Mouse (Mus musculus): Measurements from ENCODE around the gene Trpc7. TPM values are rescaled to one million over a fixed set of nuclear protein-coding genes. Genes with fewer than 3 reads are reported as not detected.

Gene Trpc7
- total RNA-seq, 2 experiments from 2014 or later, result 1.6 to 2.5 TPM

GRCm38 (mm10) chr13:56780746-56781469, 114.9 kb downstream of the Trpc7 start:
- H3K27ac ChIP-seq, result peak overlapping the region; percentile 57; the same call in 1 of the 2 replicates
- no peak for DNase-seq (ENCODE audit: low spot score in 2 of 2)
- no peak overlapping the region for H3K4me3 ChIP-seq
- TF ChIP-seq CTCF (conservative IDR thresholded peaks at IDR 0.05), result no peak

- TF ChIP-seq CTCF (conservative IDR thresholded peaks at IDR 0.05), result no peak
- peak overlapping the region; percentile 51; the same call in 1 of the 2 replicates for H3K27ac ChIP-seq
- DNase-seq (ENCODE audit: low spot score in 2 of 2), result no peak
- no peak overlapping the region for H3K4me3 ChIP-seq
Observed at GRCm38 (mm10) chr13:56774304-56774703, 121.5 kb downstream of the Trpc7 start.

- no peak for TF ChIP-seq CTCF (conservative IDR thresholded peaks at IDR 0.05)
- Histone ChIP-seq H3K4me3 (no peak overlapping the region), H3K27ac (no peak overlapping the region)
- DNase-seq (ENCODE audit: low spot score in 2 of 2), result no peak
Observed at GRCm38 (mm10) chr13:56773262-56773870, 122.4 kb downstream of the Trpc7 start.

- Histone ChIP-seq H3K27ac (no peak overlapping the region), H3K4me3 (no peak overlapping the region)
- peak; percentile 39 for TF ChIP-seq CTCF (conservative IDR thresholded peaks at IDR 0.05)
- DNase-seq (ENCODE audit: low spot score in 2 of 2), result no peak
Observed at GRCm38 (mm10) chr13:56772592-56772991, 123.2 kb downstream of the Trpc7 start.

GRCm38 (mm10) chr13:56770786-56771185, 125.0 kb downstream of the Trpc7 start:
- Histone ChIP-seq H3K27ac (peak overlapping the region; percentile 71), H3K4me3 (no peak overlapping the region)
- DNase-seq (ENCODE audit: low spot score in 2 of 2), result no peak
- peak; percentile 64 for TF ChIP-seq CTCF (conservative IDR thresholded peaks at IDR 0.05)

GRCm38 (mm10) chr13:56770136-56770578, 125.6 kb downstream of the Trpc7 start:
- H3K4me3 ChIP-seq, result no peak overlapping the region
- no peak for TF ChIP-seq CTCF (conservative IDR thresholded peaks at IDR 0.05)
- H3K27ac ChIP-seq, result peak overlapping the region; percentile 71
- DNase-seq (ENCODE audit: low spot score in 2 of 2), result peak in 1 of 2 experiments; percentile 33

- DNase-seq (ENCODE audit: low spot score in 2 of 2), result no peak
- no peak for TF ChIP-seq CTCF (conservative IDR thresholded peaks at IDR 0.05)
- H3K4me3 ChIP-seq, result no peak overlapping the region
- H3K27ac ChIP-seq, result peak overlapping the region; percentile 57
Observed at GRCm38 (mm10) chr13:56769431-56769830, 126.4 kb downstream of the Trpc7 start.

GRCm38 (mm10) chr13:56766211-56766610, 129.6 kb downstream of the Trpc7 start:
- H3K4me3 ChIP-seq, result no peak overlapping the region
- DNase-seq (ENCODE audit: low spot score in 2 of 2), result no peak
- no peak for TF ChIP-seq CTCF (conservative IDR thresholded peaks at IDR 0.05)
- H3K27ac ChIP-seq, result peak overlapping the region; percentile 62

- Histone ChIP-seq H3K4me3 (no peak overlapping the region), H3K27ac (peak overlapping the region; percentile 62)
- no peak for DNase-seq (ENCODE audit: low spot score in 2 of 2)
- TF ChIP-seq CTCF (conservative IDR thresholded peaks at IDR 0.05), result no peak
Observed at GRCm38 (mm10) chr13:56765284-56766032, 130.3 kb downstream of the Trpc7 start.

- TF ChIP-seq CTCF (conservative IDR thresholded peaks at IDR 0.05), result no peak
- Histone ChIP-seq H3K4me3 (no peak overlapping the region; the same call in 1 of the 2 replicates), H3K27ac (no peak overlapping the region)
- DNase-seq (ENCODE audit: low spot score in 2 of 2), result no peak
Observed at GRCm38 (mm10) chr13:56762446-56763229, 133.2 kb downstream of the Trpc7 start.

- peak; percentile 87 for TF ChIP-seq CTCF (conservative IDR thresholded peaks at IDR 0.05)
Observed at GRCm38 (mm10) chr13:56758492-56758891, 137.3 kb downstream of the Trpc7 start.

GRCm38 (mm10) chr13:56757201-56757600, 138.6 kb downstream of the Trpc7 start:
- no peak for TF ChIP-seq CTCF (conservative IDR thresholded peaks at IDR 0.05)
- Histone ChIP-seq H3K27ac (no peak overlapping the region), H3K4me3 (no peak overlapping the region)
- no peak for DNase-seq (ENCODE audit: low spot score in 2 of 2)

More at GRCm38 (mm10) chr13:56758492-56758891, 137.3 kb downstream of the Trpc7 start:
- H3K4me3 ChIP-seq, result no peak overlapping the region
- peak; percentile 57 to 77 for DNase-seq (ENCODE audit: low spot score in 2 of 2)
- no peak overlapping the region for H3K27ac ChIP-seq

All from layer of hippocampus, adult 2 months (tissue).